Mouse (Mus musculus) induced T-regulatory cell, adult 2 months (primary cell): Measurements from ENCODE around the gene Ccdc162.
"Not testable (repeated sequence)": the region's sequence is repeated elsewhere in the genome, so short reads cannot be mapped to it uniquely, and the experiment has no call there.

Source experiments
- DNase-seq: peaks from one replicate; pipeline ENCODE4 v3.0.0-alpha.2; 2012; ENCODE audit warnings: low read depth

The Ccdc162 gene

GRCm38 (mm10) chr10:41697040-41697439 is 19.4 kb downstream of the Ccdc162 start:
- DNase-seq = no peak

- DNase-seq = no peak
These were observed 25.5 kb downstream of the Ccdc162 start for GRCm38 (mm10) chr10:41690978-41691377.

- DNase-seq = peak; percentile 92
These were observed 26.2 kb downstream of the Ccdc162 start for GRCm38 (mm10) chr10:41689941-41690887.

GRCm38 (mm10) chr10:41684548-41684996 is 31.9 kb downstream of the Ccdc162 start:
- DNase-seq = peak; percentile 25

GRCm38 (mm10) chr10:41682546-41683393 is 33.7 kb downstream of the Ccdc162 start:
- peak; percentile 90 for DNase-seq

GRCm38 (mm10) chr10:41678746-41679360 is 37.6 kb downstream of the Ccdc162 start:
- peak; percentile 67 for DNase-seq

- no peak for DNase-seq
These were observed 39.0 kb downstream of the Ccdc162 start for GRCm38 (mm10) chr10:41677396-41677795.

- no peak for DNase-seq
These were observed 39.8 kb downstream of the Ccdc162 start for GRCm38 (mm10) chr10:41676661-41677061.

- DNase-seq = no peak
These were observed 40.4 kb downstream of the Ccdc162 start for GRCm38 (mm10) chr10:41675842-41676571.

GRCm38 (mm10) chr10:41675243-41675642 is 41.2 kb downstream of the Ccdc162 start:
- DNase-seq = no peak

- no peak for DNase-seq
These were observed 42.1 kb downstream of the Ccdc162 start for GRCm38 (mm10) chr10:41674362-41674761.

- DNase-seq = no peak
These were observed 46.2 kb downstream of the Ccdc162 start for GRCm38 (mm10) chr10:41670196-41670595.

GRCm38 (mm10) chr10:41665498-41665897 is 50.9 kb downstream of the Ccdc162 start:
- DNase-seq = no peak

GRCm38 (mm10) chr10:41659671-41660070 is 56.8 kb downstream of the Ccdc162 start:
- DNase-seq = not testable (repeated sequence)

GRCm38 (mm10) chr10:41655684-41656083 is 60.8 kb downstream of the Ccdc162 start:
- not testable (repeated sequence) for DNase-seq

GRCm38 (mm10) chr10:41652988-41653387 is 63.4 kb downstream of the Ccdc162 start:
- DNase-seq = no peak

GRCm38 (mm10) chr10:41652094-41652775 is 64.2 kb downstream of the Ccdc162 start:
- DNase-seq = no peak

- no peak for DNase-seq
These were observed 64.9 kb downstream of the Ccdc162 start for GRCm38 (mm10) chr10:41651532-41651931.

GRCm38 (mm10) chr10:41649186-41649585 is 67.2 kb downstream of the Ccdc162 start:
- DNase-seq = no peak

GRCm38 (mm10) chr10:41638776-41639175 is 77.7 kb downstream of the Ccdc162 start:
- no peak for DNase-seq
